ENCODE assay signal across 1 mouse cellular context in genomic region chr15:95513306-95513705, GRCm38 (mm10). TPM values are rescaled to one million over a fixed set of nuclear protein-coding genes. Genes with fewer than 3 reads are reported as not detected.
"Had no signal": no experiment of that assay in that cellular context is flagged by ENCODE, and none has a peak within 500 bp of the region (broad histone marks: within the 10 kb centered on the region; RNA-seq: fewer than 3 reads in every experiment).

No protein-coding gene starts in this region.

RNA-seq across cellular contexts. Expression of gene Nell2, which starts 15.1 kb away (rescaled TPM):
- total RNA-seq: neutrophil, adult 5-6 weeks had no signal
